Mouse (Mus musculus) common myeloid progenitor, adult 5-6 weeks (primary cell): ENCODE data around the gene Zdhhc19. TPM values are rescaled to one million over a fixed set of nuclear protein-coding genes. Genes with fewer than 3 reads are reported as not detected.

ENCODE experiments used
- ATAC-seq: replicated peaks from 2 replicates; pipeline ENCODE4 v1.8.0; 2016; ENCODE audit warnings: low read depth, mild to moderate bottlenecking, moderate TSS enrichment, inconsistent platforms; ENCODE audit not compliant: poor library complexity, severe bottlenecking
- total RNA-seq: library from RNA; stranded (forward); fragments of 200-1000, 187-1606 nt; gene quantifications from 2 replicates; pipeline ENCODE4 v1.2.3, GENCODE M21; 2017

Gene Zdhhc19
- total RNA-seq, 1 experiment from 2014 or later, result not detected

- ATAC-seq, result peak; percentile 36; the same call in 1 of the 2 replicates
Measured at GRCm38 (mm10) chr16:32541338-32542179, 45.5 kb downstream of the Zdhhc19 start.

GRCm38 (mm10) chr16:32543422-32543821, 47.4 kb downstream of the Zdhhc19 start:
- ATAC-seq, result no peak

GRCm38 (mm10) chr16:32547156-32548068, 51.3 kb downstream of the Zdhhc19 start:
- ATAC-seq, result peak; percentile 93

- peak; percentile 52 for ATAC-seq
Measured at GRCm38 (mm10) chr16:32550084-32550483, 54.0 kb downstream of the Zdhhc19 start.

- ATAC-seq, result no peak
Measured at GRCm38 (mm10) chr16:32550487-32550886, 54.4 kb downstream of the Zdhhc19 start.

- no peak for ATAC-seq
Measured at GRCm38 (mm10) chr16:32551346-32551747, 55.3 kb downstream of the Zdhhc19 start.

GRCm38 (mm10) chr16:32555588-32555987, 59.5 kb downstream of the Zdhhc19 start:
- ATAC-seq, result no peak

- no peak for ATAC-seq
Measured at GRCm38 (mm10) chr16:32559493-32559892, 63.4 kb downstream of the Zdhhc19 start.

GRCm38 (mm10) chr16:32563056-32563793, 67.2 kb downstream of the Zdhhc19 start:
- ATAC-seq, result no peak

- no peak for ATAC-seq
Measured at GRCm38 (mm10) chr16:32567282-32567681, 71.2 kb downstream of the Zdhhc19 start.

- no peak for ATAC-seq
Measured at GRCm38 (mm10) chr16:32568401-32568800, 72.3 kb downstream of the Zdhhc19 start.

GRCm38 (mm10) chr16:32570042-32570441, 74.0 kb downstream of the Zdhhc19 start:
- ATAC-seq, result no peak

GRCm38 (mm10) chr16:32572528-32572927, 76.5 kb downstream of the Zdhhc19 start:
- ATAC-seq, result no peak

GRCm38 (mm10) chr16:32586482-32586881, 90.4 kb downstream of the Zdhhc19 start:
- ATAC-seq, result no peak

- ATAC-seq, result no peak
Measured at GRCm38 (mm10) chr16:32588568-32588967, 92.5 kb downstream of the Zdhhc19 start.

- no peak for ATAC-seq
Measured at GRCm38 (mm10) chr16:32591521-32591920, 95.5 kb downstream of the Zdhhc19 start.

GRCm38 (mm10) chr16:32593283-32593805, 97.3 kb downstream of the Zdhhc19 start:
- ATAC-seq, result no peak

GRCm38 (mm10) chr16:32593916-32594315, 97.9 kb downstream of the Zdhhc19 start:
- no peak for ATAC-seq

GRCm38 (mm10) chr16:32594701-32595100, 98.6 kb downstream of the Zdhhc19 start:
- no peak; the same call in 1 of the 2 replicates for ATAC-seq
